Mouse (Mus musculus) testis, adult 2 months (tissue): ENCODE results near the gene 1600014C23Rik.

Source experiments
- CTCF ChIP-seq: fragments of 200-500 bp; IDR thresholded peaks from 2 replicates; pipeline ENCODE4 v1.5.1; 2012; ENCODE audit warnings: low read depth, mild to moderate bottlenecking, inconsistent platforms, low read length, moderate library complexity; ENCODE audit not compliant: control insufficient read depth, insufficient read depth, insufficient replicate concordance
- POLR2A ChIP-seq: fragments of 200-500 bp; IDR thresholded peaks from 2 replicates; pipeline ENCODE4 v1.6.1; 2012; ENCODE audit warnings: low read depth, mild to moderate bottlenecking, inconsistent platforms, low read length, moderate library complexity; ENCODE audit not compliant: control insufficient read depth

- TF ChIP-seq CTCF, result no peak
- no peak for TF ChIP-seq POLR2A
These were observed 33.0 kb downstream of the 1600014C23Rik start for GRCm38 (mm10) chr17:45700496-45701235.
